Mouse (Mus musculus): Measurements from ENCODE around the gene Shmt2. TPM values are rescaled to one million over a fixed set of nuclear protein-coding genes. Genes with fewer than 3 reads are reported as not detected.

The Shmt2 gene
- total RNA-seq, 2 experiments from 2014 or later = 56.1 to 57.7 TPM

GRCm38 (mm10) chr10:127534036-127534928, 12.0 kb upstream of the Shmt2 start, which contains the start of gene Nxph4:
Nxph4 (minus strand) TSS chr10:127534559.
- peak; percentile 59 for DNase-seq

- DNase-seq = no peak
Measured at GRCm38 (mm10) chr10:127531548-127531947, 9.3 kb upstream of the Shmt2 start.

- DNase-seq = no peak
Measured at GRCm38 (mm10) chr10:127530945-127531344, 8.7 kb upstream of the Shmt2 start.

GRCm38 (mm10) chr10:127527481-127527880, 5.2 kb upstream of the Shmt2 start:
- no peak for DNase-seq

GRCm38 (mm10) chr10:127526681-127527080, 4.4 kb upstream of the Shmt2 start:
- DNase-seq = peak; percentile 81

- DNase-seq = no peak
Measured at GRCm38 (mm10) chr10:127526048-127526447, 3.8 kb upstream of the Shmt2 start.

- no peak for DNase-seq
Measured at GRCm38 (mm10) chr10:127524646-127525255, 2.5 kb upstream of the Shmt2 start.

GRCm38 (mm10) chr10:127521611-127522080, 598 bp downstream of the Shmt2 start:
- DNase-seq = no peak

GRCm38 (mm10) chr10:127520714-127521357, 1.4 kb downstream of the Shmt2 start:
- DNase-seq = no peak

- DNase-seq = no peak
Measured at GRCm38 (mm10) chr10:127519903-127520713, 2.1 kb downstream of the Shmt2 start.

GRCm38 (mm10) chr10:127519041-127519701, 3.1 kb downstream of the Shmt2 start:
- no peak for DNase-seq

- no peak for DNase-seq
Measured at GRCm38 (mm10) chr10:127517941-127518340, 4.3 kb downstream of the Shmt2 start.

- DNase-seq = peak; percentile 54
Measured at GRCm38 (mm10) chr10:127516576-127517260, 5.5 kb downstream of the Shmt2 start.

GRCm38 (mm10) chr10:127515983-127516459, 6.2 kb downstream of the Shmt2 start:
- DNase-seq = no peak

GRCm38 (mm10) chr10:127515271-127515982, 6.8 kb downstream of the Shmt2 start:
- DNase-seq = no peak

GRCm38 (mm10) chr10:127514764-127515163, 7.5 kb downstream of the Shmt2 start, which contains the start of gene Ndufa4l2:
Ndufa4l2 (plus strand) TSS chr10:127514967.
- no peak for DNase-seq

- DNase-seq = no peak
Measured at GRCm38 (mm10) chr10:127514111-127514698, 8.0 kb downstream of the Shmt2 start.

GRCm38 (mm10) chr10:127513501-127514091, 8.6 kb downstream of the Shmt2 start:
- no peak for DNase-seq

- DNase-seq = peak; percentile 96
Measured at GRCm38 (mm10) chr10:127512813-127513212, 9.4 kb downstream of the Shmt2 start.

Data from adrenal gland, postnatal 10 days (tissue).